Mouse (Mus musculus) heart, postnatal 4 days (tissue): ENCODE data around the gene Cd93. TPM values are rescaled to one million over a fixed set of nuclear protein-coding genes. Genes with fewer than 3 reads are reported as not detected.

Experiments used
- DNase-seq: peaks from one replicate; pipeline ENCODE4 v3.0.0; 2021
- total RNA-seq, 2 experiments: library from RNA; stranded (reverse); gene quantifications; 2 replicates each; pipeline ENCODE4 v1.2.3; 2021

The Cd93 gene
- total RNA-seq, 2 experiments from 2014 or later = 160 to 168 TPM

DNA sequence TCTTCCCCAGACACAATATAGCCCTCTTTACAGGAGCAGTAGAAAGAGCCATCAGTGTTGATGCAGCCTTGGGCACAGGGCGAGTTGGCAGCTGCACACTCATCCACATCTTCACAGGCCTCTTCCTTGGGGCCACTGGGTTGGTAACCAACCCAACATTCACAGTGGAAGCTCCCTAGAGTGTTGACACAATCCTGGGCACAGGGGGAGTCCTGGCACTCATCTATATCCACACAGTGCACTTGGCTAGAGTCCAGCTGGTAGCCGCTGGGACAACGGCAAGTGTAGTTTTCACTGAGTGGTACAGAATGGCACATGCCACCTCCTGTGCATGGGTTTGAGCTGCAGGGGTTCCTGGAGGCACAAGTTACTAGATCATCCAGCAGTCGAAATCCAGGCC is 1.2 kb downstream of the Cd93 start:
- peak; percentile 14 for DNase-seq

DNA sequence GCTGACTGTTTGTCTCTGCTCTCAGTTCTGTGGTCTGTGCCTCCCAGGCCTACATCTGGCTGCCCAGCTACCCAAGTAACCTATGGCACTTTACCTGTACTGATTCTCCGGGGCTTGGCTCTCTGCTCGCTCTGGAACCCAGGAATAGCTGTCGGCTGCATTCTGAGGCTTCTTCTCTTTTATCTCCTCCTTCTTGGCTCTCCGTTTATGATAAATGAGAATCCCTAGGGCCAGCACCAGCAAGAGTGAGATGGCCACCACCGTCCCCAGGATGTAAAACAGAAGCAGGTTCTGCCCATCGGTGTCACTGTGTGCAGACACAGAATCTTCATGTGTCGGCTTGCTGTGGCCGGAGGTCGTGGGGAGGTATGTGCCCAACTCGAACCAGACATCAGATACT is 1.9 kb downstream of the Cd93 start:
- DNase-seq = no peak

DNA sequence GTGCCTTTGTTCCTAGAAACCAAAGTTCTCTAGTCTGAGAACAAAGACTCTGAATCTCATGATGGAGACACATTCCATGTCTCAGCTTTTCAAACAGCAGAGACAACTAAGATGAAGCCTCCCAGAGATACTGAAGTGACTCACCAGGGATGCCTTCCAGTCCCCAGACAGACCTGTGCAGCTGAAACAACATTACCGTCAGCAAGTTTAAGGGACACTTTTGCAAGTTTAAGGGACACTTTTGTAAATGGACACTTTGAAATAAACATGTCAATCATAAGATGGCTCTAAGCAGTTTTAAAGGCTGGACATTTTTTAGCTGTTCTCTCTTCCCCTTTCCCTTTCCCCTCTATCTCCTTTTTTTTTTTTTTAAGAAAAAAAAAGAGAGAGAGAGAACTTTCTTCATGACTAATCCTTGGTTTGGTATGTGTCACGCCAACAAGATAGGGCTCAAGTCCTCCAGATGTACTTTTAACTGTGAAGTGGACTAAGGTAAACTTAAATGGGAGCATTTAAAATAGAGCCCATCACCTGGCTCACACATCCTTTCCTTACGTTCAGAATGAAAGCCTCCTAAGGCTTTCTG is 3.6 kb downstream of the Cd93 start:
- DNase-seq = no peak

DNA sequence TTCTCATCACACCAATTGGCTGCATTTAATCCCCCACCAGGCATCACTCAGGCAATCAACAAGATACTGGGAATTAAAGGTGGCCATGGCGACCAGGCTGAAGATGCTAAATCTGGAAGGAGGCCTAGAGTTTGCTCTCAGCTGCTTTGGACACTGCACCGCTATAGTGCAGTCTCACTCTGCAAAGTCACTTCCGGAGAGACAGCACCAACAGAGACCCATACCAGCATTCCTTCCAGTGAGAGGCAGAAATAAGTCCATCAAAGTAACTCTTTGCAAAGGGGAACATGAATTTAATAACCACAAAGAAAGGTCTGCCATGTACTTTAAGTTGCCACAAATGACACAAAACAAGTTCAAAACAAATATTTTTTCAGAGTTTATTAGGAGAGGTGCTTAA is 7.1 kb downstream of the Cd93 start:
- DNase-seq = no peak

DNA sequence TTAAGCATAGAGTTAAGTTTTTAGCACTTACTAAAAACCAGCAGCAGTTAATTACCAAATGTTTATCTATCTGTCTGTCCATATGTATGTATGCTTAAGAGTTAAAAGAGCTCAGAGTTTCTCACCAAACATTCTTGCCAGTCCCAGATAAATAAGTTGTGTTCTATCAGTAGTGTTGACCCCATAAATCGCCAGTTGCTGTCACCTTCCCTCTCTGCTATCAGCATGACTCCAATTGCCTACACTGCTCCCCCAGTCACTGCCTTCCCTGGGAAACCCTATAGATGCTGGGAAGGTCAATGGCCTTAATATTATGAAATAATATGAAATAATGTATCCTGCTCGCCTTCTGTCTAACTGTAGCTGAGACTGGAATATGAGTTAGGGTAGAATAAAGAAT is 11.0 kb downstream of the Cd93 start:
- DNase-seq = no peak

DNA sequence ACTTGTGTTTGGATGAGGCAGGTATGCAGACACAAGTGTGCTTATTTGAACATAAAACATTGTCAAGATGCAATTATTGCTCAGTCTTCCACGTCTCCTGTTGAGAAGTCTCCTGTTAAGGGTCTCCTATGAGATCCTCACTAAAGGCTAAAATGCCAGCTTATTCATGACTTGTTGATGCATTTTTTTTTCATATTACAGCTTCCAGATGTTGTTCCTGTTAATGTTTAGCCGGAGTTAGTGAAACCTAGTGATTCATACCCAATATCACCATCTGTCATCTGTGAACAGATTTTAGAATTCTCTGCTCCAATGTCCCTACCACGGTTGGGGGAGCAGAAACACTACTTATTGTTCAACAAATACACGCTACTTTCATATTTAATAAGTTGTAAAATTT is 12.4 kb downstream of the Cd93 start:
- DNase-seq = no peak

DNA sequence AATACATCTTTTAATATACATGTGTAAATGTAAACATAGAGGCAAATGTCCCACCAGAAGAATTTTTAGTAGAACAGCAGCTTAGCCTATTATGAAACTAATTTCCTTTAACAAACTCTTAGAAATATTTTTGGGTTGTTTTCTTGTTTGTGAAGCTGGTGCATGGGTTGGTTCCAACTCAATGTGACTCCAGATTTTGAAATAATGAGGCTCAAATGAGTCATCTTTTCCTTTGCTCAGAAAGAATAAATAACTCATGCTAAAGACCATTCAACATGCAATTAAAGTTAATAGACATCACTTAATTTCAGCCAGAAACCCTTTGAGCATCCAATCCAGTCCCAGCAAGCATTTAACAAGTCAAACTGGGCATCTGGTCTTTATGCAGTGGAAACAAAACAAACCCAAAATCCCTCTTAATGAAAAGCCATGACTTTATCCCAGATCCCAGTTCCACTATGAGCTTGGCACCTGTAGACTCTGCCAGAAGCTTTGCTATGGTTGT is 14.3 kb downstream of the Cd93 start:
- DNase-seq = no peak

DNA sequence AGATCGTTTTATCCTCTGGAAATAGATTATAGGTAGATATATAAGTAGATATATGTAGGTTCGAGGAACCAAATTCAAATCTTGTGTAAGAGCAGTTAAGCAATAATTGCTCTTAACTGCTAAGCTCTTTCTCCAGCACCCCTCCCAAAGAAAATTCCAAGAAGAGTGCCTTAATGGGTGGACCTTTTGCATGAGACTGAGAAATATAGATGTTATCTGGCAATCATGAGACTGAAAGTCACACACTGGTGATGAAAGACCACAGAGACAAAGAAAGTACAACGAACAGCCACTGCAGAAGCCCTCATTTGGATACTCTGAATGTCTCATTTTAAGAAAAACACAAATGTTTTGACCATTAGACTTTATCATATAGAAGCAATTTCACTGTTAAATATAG is 14.8 kb downstream of the Cd93 start:
- DNase-seq = no peak

DNA sequence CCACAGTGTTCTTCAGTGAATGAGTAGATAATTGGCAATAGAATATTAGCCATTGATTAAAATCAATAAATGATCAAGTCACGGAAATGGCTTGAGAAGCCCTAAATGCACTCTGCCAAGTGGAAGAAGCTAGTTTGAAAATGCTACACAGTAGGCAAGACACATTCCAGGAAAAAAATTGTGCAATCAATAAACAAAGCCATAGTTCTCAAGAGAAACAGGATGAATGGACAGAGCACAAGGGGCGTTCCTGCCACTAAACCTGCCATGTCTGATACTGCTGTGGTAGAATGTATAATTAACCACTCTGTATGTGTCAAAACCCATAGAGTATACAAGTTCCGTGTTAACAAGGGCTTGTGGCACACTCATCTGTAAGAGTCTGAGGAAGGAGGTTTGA is 15.8 kb downstream of the Cd93 start:
- no peak for DNase-seq

DNA sequence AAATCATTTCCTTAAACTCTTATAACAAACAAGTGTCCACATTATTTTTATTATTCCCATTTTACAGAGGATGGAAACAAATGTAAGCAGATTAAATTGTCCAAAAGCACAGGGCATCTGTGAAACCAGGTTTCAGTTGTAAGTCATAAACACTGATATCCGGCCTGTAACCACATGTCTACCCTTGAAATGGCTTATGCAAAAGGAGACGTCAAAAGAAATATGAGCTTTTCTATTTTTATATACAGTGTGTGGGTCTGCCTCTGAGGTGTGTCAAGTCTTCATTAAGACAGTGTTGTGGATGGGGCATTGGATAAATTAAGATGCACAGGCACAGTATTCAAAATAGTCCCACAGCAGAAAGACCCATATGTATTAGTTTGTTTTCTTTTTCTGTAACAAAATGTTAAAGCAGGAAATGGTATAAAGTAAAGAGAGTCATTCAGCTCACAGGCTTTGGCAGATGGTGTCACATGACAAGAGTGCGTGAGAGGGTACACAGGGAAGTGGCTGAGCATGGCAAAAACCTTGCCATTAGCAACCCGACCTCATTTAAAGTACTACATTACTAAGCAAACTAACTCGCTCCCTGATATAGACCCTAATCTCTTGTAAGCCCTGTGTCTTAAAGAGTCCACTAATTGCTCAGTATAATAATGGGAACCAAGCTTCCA is 17.5 kb downstream of the Cd93 start:
- DNase-seq = no peak

DNA sequence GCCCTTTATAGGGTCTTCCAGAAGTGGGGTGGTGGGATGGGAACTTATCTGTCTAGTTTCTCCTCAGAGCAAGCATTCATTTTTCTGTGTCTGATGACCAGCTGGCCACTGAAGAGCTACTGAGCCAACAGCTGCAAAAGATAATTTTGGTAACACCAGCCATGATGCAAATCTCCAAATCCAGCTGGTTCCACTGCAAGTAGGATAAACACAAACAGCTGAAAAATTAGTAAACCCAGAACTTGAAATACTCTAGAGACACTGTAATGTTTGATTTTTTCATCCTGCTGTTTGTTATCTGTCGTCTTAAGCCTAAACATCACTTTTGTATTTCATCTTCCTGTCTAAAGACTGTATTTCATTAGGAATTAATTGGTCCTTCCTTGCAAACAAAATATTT is 21.7 kb downstream of the Cd93 start:
- no peak for DNase-seq

DNA sequence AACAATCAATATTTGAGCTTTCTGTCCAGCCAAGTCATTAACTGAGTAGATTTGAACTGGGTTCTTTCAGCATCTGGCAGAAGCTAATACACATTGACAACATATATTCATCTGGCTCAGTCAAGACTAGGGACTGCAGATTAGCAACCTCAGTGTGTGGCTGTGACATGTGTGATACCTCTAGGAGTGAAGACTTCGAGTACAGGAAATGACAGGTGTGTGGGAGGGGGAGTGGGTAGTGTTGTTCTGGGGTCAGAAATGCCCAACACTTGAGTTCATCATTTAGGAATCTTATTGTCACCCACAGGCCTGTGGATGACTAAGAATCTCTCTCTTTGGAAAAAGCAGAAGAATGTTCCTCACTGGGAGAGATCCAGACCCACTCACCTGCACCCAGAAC is 22.3 kb downstream of the Cd93 start:
- no peak for DNase-seq

DNA sequence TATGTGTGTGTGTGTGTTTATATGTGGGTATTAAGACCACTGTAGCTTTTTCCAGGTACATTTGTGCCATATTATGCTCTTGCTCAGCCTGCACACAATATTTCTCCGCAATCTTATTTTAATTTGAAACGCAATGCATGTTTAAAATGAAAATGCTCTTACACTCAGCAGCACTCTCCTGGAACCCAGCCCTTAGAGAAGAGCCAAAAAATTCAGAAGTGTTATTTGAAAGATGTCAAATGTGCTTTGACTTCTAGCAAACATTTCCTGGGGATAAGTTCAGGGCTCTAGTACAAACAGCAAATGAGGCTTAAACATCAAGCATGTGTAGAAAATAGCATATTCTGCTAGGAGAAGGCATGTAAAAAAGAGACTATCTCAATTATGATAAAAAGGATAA is 23.6 kb downstream of the Cd93 start:
- no peak for DNase-seq

DNA sequence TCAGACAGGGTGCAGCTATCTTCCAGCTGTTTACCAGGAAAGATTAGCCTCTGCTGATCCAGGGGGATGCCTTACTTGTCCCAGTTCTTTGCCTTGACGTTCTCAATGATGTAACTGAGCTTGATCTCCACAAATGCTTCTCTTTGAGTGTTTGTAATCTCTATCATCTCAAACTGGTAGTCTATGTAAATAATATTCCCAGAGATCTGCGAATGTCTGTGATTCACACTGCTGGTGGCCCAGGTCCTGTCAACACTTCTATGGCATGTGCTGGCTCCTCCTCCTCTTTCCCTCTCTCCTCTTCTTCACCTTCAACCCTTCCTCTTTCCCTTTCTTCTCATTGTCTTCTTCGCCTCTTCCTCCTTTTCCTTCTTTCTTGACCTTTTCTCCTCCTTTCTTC is 24.2 kb downstream of the Cd93 start:
- DNase-seq = no peak

DNA sequence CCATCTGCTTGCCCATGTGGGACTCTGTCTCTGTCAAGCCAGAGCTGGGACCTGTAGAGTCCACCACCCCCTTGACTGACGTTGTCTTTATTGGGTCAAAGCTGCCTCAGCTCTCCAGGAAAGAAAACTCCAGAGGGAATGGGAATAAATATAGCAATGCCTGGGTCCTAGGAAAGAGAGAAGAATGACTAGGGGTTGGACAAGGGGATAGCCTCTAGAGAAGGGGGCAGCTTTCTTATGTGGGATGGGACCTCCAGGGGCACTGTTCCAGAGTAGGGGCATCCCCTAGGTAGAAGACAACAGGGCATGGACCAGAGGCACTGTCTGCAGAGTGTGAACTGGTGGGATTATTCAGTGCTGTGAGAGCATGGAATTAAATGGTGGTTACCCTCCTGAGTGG is 33.5 kb downstream of the Cd93 start:
- DNase-seq = no peak

DNA sequence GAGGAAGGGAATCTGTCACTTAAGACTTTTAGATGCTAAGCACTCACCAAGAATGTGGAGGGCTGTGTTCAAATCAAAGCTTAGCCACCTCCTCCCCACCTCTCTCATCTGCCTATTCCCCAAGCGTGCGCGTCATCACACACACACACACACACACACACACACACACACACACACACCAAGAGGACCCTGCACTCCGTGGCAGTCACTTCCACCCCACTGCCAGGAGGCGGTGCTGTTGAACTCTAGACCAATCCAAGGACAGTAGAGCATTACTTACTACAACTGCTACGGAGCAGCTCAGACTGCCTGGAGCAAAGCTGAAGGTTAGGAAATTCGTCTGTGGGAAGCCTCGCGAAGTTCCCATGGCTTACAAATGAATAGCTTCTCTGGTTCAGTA is 34.2 kb downstream of the Cd93 start:
- peak; percentile 91 for DNase-seq

DNA sequence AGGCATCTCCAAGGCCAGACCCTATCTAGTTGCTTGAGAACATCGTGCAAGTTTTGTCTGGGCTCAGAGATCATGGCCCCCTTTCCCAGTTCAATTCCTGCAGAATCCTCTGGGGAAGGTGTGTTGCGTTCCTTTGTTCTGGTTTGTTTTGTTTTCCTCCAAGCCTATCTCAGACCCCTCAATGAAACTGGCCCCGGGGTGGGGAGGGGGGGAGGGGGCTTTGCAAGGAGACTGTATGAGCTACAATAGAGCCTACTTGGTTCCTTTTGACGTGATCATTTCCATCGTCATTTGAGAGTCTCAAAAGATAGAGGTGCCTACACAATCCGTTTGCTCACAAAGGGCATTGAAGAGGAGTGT is 34.6 kb downstream of the Cd93 start:
- no peak for DNase-seq

DNA sequence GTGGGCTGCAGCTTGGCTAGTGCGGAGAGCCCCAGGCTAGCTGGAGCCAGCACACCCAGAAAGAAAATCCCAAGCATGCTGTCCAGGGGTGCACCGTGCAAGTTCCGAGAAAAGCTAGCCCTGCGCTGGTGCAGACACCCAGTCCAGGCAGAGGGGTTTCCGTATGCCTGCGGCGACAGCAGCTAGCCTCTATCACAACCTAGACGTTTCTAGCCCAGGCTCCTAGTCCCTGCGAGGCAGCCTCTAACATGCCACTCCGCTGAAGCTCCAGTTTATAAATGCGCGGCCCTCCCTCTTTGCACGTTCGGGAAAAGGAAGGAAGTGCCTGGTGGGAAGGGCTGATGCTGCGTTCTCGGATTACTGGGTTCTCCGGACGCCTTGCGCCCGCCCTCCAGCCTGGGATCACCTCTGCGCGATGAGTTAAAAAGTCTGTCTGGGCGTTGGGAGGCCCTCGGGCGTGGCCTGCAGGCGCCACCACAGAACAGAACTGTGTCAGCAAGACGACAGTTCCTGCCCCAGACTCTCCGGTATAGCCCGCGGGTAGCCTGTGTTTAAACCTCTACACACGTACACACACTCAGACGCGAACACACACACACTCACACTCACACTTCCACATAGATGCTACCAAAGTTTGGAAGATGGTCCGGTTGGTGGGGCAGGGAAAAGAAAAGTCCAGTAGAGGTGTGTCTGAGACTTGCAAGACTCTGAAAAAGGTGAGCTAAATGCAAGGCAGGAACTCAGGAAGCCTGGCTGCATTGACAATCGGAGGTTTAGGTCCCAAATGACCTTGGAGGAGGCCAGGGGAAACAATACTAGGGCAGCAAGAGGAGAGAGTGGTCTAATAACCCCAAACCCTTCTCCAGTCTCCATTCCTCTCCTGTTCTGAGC is 35.2 kb downstream of the Cd93 start, which contains the start of gene Thbd:
Gene Thbd (minus strand): TSS at position 319 of the 891 bp plus-strand sequence.
- peak; percentile 77 for DNase-seq

DNA sequence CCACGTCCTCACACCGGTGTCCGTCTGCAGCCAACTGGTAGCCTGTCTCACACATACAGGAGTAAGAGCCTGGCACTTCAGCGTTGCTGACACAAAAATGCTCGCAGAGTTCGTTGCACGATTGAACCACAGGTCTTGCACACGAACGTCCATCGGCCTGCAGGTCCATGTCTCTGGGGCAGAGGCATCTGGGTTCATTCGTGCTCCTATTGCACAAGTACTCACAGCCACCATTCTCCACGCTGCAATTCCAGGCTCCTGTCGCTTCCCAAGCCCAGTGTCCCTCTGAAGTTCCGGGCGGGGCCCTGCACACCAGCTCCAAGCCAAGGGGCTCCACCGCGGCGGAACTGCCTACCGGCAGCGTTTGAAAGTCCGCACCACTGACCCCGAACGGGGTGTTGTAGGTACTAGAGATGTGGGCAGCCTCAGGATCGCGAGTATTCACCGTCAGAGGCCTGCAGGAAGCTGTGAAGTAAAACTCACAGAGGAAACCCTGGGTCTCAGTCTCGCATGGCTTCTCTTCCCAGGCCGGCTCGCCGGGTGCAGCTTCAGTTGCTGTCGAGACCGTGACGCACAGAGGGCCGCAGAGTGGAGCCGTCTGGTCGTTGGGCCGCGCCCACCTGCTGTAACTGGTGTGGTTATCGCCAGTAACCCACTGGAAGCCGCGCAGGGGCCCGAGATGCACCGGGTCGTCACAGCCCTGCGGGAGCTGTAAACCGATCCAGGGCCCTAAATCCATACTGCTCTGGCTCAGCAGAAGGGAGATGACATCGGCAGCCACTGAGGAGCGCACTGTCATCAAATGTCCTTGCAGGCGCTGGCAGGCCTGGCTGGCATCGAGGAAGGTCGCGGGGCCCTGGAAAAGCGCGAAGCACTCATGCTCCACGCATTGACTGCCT is 36.1 kb downstream of the Cd93 start:
- peak; percentile 54 for DNase-seq

DNA sequence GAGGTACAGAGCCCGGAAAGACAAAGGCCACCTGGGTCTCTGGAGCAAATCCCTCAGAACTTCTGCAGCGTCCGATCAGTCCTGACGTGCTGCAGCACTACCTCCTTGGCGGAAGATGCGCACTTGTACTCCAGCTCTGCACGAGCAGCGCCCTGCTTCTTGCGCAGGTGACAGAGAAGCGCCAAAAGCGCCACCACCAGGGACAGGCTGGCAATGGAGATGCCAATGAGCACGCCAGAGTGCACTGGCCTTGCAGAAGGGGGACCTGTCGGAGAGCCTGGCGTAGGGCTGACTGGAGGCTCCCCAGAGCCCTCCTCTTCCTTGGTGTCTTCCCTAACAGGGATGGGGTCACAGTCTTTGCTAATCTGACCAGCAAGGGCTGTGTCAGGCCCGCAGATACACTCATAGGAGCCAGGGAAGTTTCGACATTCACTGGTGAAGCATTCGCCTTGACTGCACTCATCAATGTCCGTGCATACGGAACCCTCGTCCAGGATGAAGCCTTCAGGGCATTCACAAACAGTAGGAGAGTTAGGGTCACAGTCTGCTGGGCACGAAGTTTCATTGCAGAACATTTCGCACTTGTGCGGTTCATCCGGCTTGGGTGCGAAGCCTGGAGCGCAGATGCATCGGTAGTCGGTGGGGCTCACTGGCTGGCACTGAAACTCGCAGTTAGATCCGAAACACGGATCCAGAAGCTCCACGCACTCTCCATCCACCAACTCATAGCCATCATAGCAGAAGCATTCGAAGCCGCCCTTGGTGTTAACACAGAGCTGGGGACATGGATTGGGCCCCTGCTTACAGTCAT is 37.0 kb downstream of the Cd93 start:
- peak; percentile 47 for DNase-seq

DNA sequence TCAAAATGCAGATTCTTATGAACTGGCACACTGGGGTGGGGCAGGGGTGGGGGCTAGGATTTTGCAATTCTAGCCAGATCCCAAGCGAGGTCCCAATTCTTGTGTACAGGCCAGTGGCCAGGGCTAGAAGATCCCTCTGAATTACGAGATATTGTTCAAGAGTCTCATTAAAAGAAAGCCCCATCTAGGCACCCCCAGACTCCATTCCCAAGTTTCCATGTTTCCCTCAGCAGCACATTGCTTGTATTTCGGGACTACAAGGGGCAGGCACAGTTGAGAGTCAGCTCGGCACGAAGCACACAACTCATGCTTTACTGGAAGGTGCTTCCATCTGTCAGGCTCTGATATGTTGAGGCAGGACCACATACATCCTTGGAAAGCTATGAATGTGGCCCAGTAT is 38.5 kb downstream of the Cd93 start:
- no peak for DNase-seq

DNA sequence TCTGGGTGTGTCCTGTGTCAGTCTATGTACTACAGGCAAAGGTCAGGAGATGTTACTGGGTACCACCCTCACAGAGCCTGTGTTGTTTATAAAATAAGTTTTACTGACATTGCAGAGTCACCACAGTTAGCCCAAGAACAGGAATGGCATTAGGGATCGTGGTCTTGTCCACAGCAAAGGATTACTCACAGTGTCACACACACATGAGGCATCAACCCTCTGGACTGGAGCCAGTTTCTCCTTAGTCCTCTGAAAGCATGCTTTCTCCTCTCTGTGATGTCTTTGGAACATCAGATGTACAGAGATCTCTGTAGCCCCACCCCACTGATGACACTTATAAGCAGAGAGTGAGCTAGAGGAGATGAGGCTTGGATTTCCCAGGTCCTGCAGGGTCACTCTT is 41.1 kb downstream of the Cd93 start:
- no peak for DNase-seq
